Mouse (Mus musculus) olfactory bulb, adult 2 months (tissue): ENCODE results near the gene Fam120b.

Experiments
- CTCF ChIP-seq: fragments of 200-500 bp; IDR thresholded peaks from 2 replicates; pipeline ENCODE4 v1.5.1; 2012; ENCODE audit warnings: low read depth, mild to moderate bottlenecking, low read length, moderate library complexity; ENCODE audit not compliant: insufficient read depth
- POLR2A ChIP-seq: fragments of 200-500 bp; IDR thresholded peaks from 2 replicates; pipeline ENCODE4 v1.6.1; 2012; ENCODE audit warnings: mild to moderate bottlenecking, low read depth, low read length, moderate library complexity; ENCODE audit not compliant: insufficient read depth

DNA sequence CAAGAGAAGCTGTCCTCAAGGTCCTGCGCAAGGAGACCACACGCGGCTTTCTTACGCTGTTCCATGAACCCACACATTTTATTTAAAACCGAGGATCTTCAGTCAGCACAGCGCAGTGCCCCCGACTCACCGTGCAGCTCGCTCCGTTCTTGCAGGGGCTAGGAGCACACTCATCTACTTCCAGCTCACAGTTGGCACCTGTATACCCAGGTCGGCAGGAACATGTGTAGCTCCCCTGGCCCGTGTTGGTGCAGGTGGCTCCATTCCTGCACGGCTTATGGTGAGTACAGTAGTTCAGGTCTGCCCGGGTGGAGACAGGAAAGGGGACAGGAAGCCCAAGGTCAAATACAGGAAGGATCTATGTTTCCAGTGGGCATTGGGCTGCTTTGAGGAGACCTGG lies 25.6 kb upstream of the Fam120b start:
- TF ChIP-seq POLR2A (no peak), CTCF (no peak)
